Mouse (Mus musculus) skeletal muscle tissue, postnatal 0 days (tissue): Measurements from ENCODE around the gene Gm21637. TPM values are rescaled to one million over a fixed set of nuclear protein-coding genes. Genes with fewer than 3 reads are reported as not detected.

Experiments
- polyA plus RNA-seq: library from polyadenylated mRNA; unstranded; fragments of >200 nt; fragmentation: Nextera tagmentation; extraction: Ambion mirVana; gene quantifications from 2 replicates; pipeline ENCODE4 v1.2.1, GENCODE M21; 2015

Gm21637 gene
- not detected in 2 replicates for polyA plus RNA-seq

DNA sequence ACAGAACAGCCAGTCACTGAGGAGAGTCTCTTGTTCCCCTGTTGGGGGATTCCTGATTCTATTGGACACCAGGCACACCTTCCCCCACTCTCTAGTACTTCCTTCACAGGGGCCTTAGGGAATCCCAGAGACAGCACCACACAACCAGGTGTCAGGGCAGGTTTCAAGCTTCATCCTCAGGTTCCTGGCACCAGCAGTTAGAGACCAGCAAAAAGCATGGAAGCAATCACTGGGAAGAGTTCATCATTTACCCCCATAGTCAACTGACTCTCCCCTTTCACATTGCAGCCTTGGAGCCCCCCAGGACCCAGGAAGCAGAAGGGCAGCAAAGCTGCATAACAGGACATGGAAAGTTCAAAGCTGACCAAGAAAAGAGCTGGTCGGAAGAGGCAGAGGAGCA lies at the start of gene Gm21637:
Gene Gm21637, plus strand, starts transcription at position 301 of the 400 bp plus-strand sequence.

Other genes starting within 250 kb of the Gm21637 start
- not detected in 2 replicates for gene Btbd35f25, start 244.9 kb upstream of the Gm21637 start, polyA plus RNA-seq
- not detected in 2 replicates for gene Btbd35f22, start 85.8 kb downstream of the Gm21637 start, polyA plus RNA-seq